Mouse (Mus musculus) mesoderm, embryonic 11.5 days (tissue): Measurements from ENCODE around the gene Gtf2a2.

Experiments
- DNase-seq: peaks from one replicate; pipeline ENCODE4 v3.0.0-alpha.2; 2012; ENCODE audit warnings: low read depth, low spot score

The Gtf2a2 gene

GRCm38 (mm10) chr9:70053411-70053810 lies 41.1 kb downstream of the Gtf2a2 start:
- DNase-seq: no peak

- DNase-seq: no peak
Measured at GRCm38 (mm10) chr9:70062012-70062411, 49.7 kb downstream of the Gtf2a2 start.

GRCm38 (mm10) chr9:70067497-70067896 lies 55.1 kb downstream of the Gtf2a2 start:
- no peak for DNase-seq

GRCm38 (mm10) chr9:70069961-70070435 lies 57.6 kb downstream of the Gtf2a2 start:
- no peak for DNase-seq

- DNase-seq: no peak
Measured at GRCm38 (mm10) chr9:70072387-70072786, 60.0 kb downstream of the Gtf2a2 start.
